Mouse (Mus musculus): ENCODE data around the gene Mob4. TPM values are rescaled to one million over a fixed set of nuclear protein-coding genes. Genes with fewer than 3 reads are reported as not detected.

The Mob4 gene
- polyA plus RNA-seq, 1 experiment from 2014 or later = 122 TPM

DNA sequence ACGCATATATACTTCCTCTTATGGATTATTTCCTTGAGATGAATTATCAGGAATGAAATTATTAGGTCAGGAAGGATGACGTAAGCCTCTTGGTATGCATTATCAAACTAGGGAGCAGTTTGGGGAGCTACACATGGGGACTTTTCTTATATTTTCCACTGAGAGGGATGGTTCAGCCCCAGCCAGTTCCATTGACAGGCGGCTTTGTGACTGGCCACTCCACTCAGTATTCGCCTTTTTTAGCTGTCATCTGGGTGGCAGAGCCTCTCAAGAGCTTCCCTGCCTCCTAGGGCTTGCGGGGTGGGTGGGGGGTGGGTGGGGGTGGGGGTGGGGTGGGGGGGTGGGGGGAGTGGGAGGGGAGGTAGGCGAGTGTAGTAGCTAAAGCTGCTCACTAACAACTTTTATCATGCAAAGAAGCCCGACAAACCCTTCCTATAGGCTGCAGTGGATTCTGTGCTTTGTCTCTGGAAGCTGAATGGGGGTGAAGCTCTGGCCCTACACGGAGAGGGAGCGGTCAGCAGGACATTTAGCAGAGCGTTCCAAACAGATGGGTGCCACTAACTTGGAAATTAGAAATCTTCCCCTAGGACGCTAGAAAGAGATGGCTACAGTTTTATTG, 55.7 kb downstream of the Mob4 start:
- H3K27me3 ChIP-seq (ENCODE audit: insufficient read depth, low read length) = no peaks in the 10 kb centered on the region
- no peak for DNase-seq (ENCODE audit: low spot score)
- no peaks in the 10 kb centered on the region for H3K9me3 ChIP-seq (replicated peaks; ENCODE audit: low read length)
- H3K4me3 ChIP-seq (replicated peaks; ENCODE audit: low read depth, low read length) = no peak overlapping the region
- no peak for TF ChIP-seq CTCF (IDR thresholded peaks at IDR 0.05; ENCODE audit: low read depth)
- ATAC-seq (replicated peaks; ENCODE audit: low FRiP score, low read depth) = no peak
- H3K36me3 ChIP-seq (ENCODE audit: insufficient read depth, low read length) = no peaks in the 10 kb centered on the region
- no peaks in the 10 kb centered on the region for H3K4me1 ChIP-seq (replicated peaks; ENCODE audit: insufficient read depth, low read length)
- no peak overlapping the region for H3K9ac ChIP-seq (ENCODE audit: low read depth, low read length)
- WGBS = 38% methylated on average over 11 of the region's 11 CpGs
- no peak overlapping the region for H3K4me2 ChIP-seq (ENCODE audit: low read length)
- no peak overlapping the region for H3K27ac ChIP-seq

- H3K36me3 ChIP-seq (ENCODE audit: insufficient read depth, low read length) = no peaks in the 10 kb centered on the region
- WGBS = 11% methylated on average over 8 of the region's 8 CpGs
- TF ChIP-seq CTCF (IDR thresholded peaks at IDR 0.05; ENCODE audit: low read depth) = no peak
- H3K4me2 ChIP-seq (ENCODE audit: low read length) = peak overlapping the region; percentile 48
- H3K4me3 ChIP-seq (replicated peaks; ENCODE audit: low read depth, low read length) = peak overlapping the region; percentile 24; the same call in 1 of the 2 replicates
- H3K4me1 ChIP-seq (replicated peaks; ENCODE audit: insufficient read depth, low read length) = 0 out of 2 replicates have a peak, but pooled peaks cover 5% of the 10 kb centered on the region
- H3K9me3 ChIP-seq (replicated peaks; ENCODE audit: low read length) = no peaks in the 10 kb centered on the region
- DNase-seq (ENCODE audit: low spot score) (peak; percentile 62), ATAC-seq (replicated peaks; ENCODE audit: low FRiP score, low read depth) (0 out of 2 replicates have a peak, but pooled peaks have one; percentile 41)
- no peaks in the 10 kb centered on the region for H3K27me3 ChIP-seq (ENCODE audit: insufficient read depth, low read length)
- 0 out of 2 replicates have a peak overlapping the region, but pooled peaks have one; percentile 15 for H3K9ac ChIP-seq (ENCODE audit: low read depth, low read length)
- 0 out of 2 replicates have a peak overlapping the region, but pooled peaks have one; percentile 5 for H3K27ac ChIP-seq
These were observed 61.0 kb downstream of the Mob4 start for GRCm38 (mm10) chr1:55192015-55192414.

DNA sequence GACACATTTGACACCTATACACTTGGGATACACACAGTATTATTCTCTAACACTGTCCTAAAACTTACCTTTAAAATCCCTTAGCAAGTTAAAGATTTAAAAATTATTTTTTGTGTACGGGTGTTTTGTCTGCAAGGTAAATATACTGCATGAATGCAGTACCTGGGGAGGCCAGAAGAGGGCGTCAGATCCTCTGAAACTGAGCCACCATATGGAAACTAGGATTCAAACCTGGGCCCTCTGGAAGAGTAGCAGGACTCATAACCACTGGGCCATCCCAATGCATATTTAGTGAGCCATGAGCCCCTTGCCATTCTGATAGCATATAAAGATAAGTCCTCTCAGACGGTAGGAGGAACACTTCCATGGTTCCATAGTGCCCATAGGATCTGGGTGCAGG, 61.8 kb downstream of the Mob4 start:
- H3K9me3 ChIP-seq (replicated peaks; ENCODE audit: low read length) = no peaks in the 10 kb centered on the region
- peak overlapping the region; percentile 42; the same call in 1 of the 2 replicates for H3K27ac ChIP-seq
- ATAC-seq (replicated peaks; ENCODE audit: low FRiP score, low read depth) (no peak), DNase-seq (ENCODE audit: low spot score) (no peak)
- WGBS = 54% methylated on average over 3 of the region's 3 CpGs
- no peak overlapping the region for H3K4me3 ChIP-seq (replicated peaks; ENCODE audit: low read depth, low read length)
- peak; percentile 64 for TF ChIP-seq CTCF (IDR thresholded peaks at IDR 0.05; ENCODE audit: low read depth)
- 0 out of 2 replicates have a peak, but pooled peaks cover 5% of the 10 kb centered on the region for H3K4me1 ChIP-seq (replicated peaks; ENCODE audit: insufficient read depth, low read length)
- H3K27me3 ChIP-seq (ENCODE audit: insufficient read depth, low read length) = no peaks in the 10 kb centered on the region
- H3K36me3 ChIP-seq (ENCODE audit: insufficient read depth, low read length) = no peaks in the 10 kb centered on the region
- H3K9ac ChIP-seq (ENCODE audit: low read depth, low read length) = no peak overlapping the region
- H3K4me2 ChIP-seq (ENCODE audit: low read length) = no peak overlapping the region

DNA sequence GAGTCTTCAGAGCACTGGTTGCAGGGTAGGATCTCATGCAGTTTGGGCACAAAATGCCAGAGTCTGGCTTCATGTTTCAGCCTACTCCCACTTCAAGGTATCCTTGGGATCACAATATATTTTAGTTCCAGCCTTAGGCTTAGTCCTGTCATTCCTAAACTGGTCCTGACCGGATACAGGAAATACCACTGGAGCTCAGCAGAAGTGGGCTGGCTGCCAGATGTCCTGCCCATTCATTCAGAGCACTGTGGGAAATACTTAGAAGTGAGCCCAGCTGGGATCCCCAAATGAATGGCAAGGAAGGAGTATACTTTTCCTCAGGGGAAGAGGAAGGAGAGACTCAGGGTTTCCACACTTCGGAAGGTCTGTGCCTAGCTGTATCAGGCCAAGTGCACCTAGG, 62.3 kb downstream of the Mob4 start:
- Histone ChIP-seq H3K36me3 (ENCODE audit: insufficient read depth, low read length) (no peaks in the 10 kb centered on the region), H3K27ac (peak overlapping the region; percentile 42; the same call in 1 of the 2 replicates), H3K4me2 (ENCODE audit: low read length) (no peak overlapping the region), H3K9ac (ENCODE audit: low read depth, low read length) (no peak overlapping the region), H3K4me3 (replicated peaks; ENCODE audit: low read depth, low read length) (no peak overlapping the region), H3K9me3 (replicated peaks; ENCODE audit: low read length) (no peaks in the 10 kb centered on the region), H3K4me1 (replicated peaks; ENCODE audit: insufficient read depth, low read length) (0 out of 2 replicates have a peak, but pooled peaks cover 5% of the 10 kb centered on the region), H3K27me3 (ENCODE audit: insufficient read depth, low read length) (no peaks in the 10 kb centered on the region)
- TF ChIP-seq CTCF (IDR thresholded peaks at IDR 0.05; ENCODE audit: low read depth) = no peak
- 37% methylated on average over 2 of the region's 2 CpGs for WGBS
- DNase-seq (ENCODE audit: low spot score) (peak; percentile 71), ATAC-seq (replicated peaks; ENCODE audit: low FRiP score, low read depth) (peak; percentile 61; the same call in 1 of the 2 replicates)

GRCm38 (mm10) chr1:55194064-55194915, 63.3 kb downstream of the Mob4 start:
- no peaks in the 10 kb centered on the region for H3K36me3 ChIP-seq (ENCODE audit: insufficient read depth, low read length)
- H3K9me3 ChIP-seq (replicated peaks; ENCODE audit: low read length) = no peaks in the 10 kb centered on the region
- no peak overlapping the region for H3K4me2 ChIP-seq (ENCODE audit: low read length)
- 62% methylated on average over 19 of the region's 19 CpGs for WGBS
- H3K27ac ChIP-seq = no peak overlapping the region
- ATAC-seq (replicated peaks; ENCODE audit: low FRiP score, low read depth) = no peak
- H3K27me3 ChIP-seq (ENCODE audit: insufficient read depth, low read length) = no peaks in the 10 kb centered on the region
- no peak overlapping the region for H3K9ac ChIP-seq (ENCODE audit: low read depth, low read length)
- no peak overlapping the region for H3K4me3 ChIP-seq (replicated peaks; ENCODE audit: low read depth, low read length)
- 0 out of 2 replicates have a peak, but pooled peaks cover 5% of the 10 kb centered on the region for H3K4me1 ChIP-seq (replicated peaks; ENCODE audit: insufficient read depth, low read length)
- no peak for TF ChIP-seq CTCF (IDR thresholded peaks at IDR 0.05; ENCODE audit: low read depth)
- no peak for DNase-seq (ENCODE audit: low spot score)

- Histone ChIP-seq H3K36me3 (ENCODE audit: insufficient read depth, low read length) (no peaks in the 10 kb centered on the region), H3K27ac (no peak overlapping the region), H3K9ac (ENCODE audit: low read depth, low read length) (no peak overlapping the region), H3K4me2 (ENCODE audit: low read length) (no peak overlapping the region), H3K9me3 (replicated peaks; ENCODE audit: low read length) (no peaks in the 10 kb centered on the region), H3K27me3 (ENCODE audit: insufficient read depth, low read length) (no peaks in the 10 kb centered on the region), H3K4me3 (replicated peaks; ENCODE audit: low read depth, low read length) (no peak overlapping the region), H3K4me1 (replicated peaks; ENCODE audit: insufficient read depth, low read length) (0 out of 2 replicates have a peak, but pooled peaks cover 5% of the 10 kb centered on the region)
- ATAC-seq (replicated peaks; ENCODE audit: low FRiP score, low read depth) (no peak), DNase-seq (ENCODE audit: low spot score) (no peak)
- WGBS = 81% methylated on average over 4 of the region's 4 CpGs
- TF ChIP-seq CTCF (IDR thresholded peaks at IDR 0.05; ENCODE audit: low read depth) = no peak
These were observed 64.0 kb downstream of the Mob4 start for GRCm38 (mm10) chr1:55195021-55195420.

All from kidney, postnatal 0 days (tissue).